Mouse (Mus musculus) mouse embryonic stem cell (cell line): ENCODE measurements around the gene Dph3.

Experiments used
- in situ Hi-C, 2 experiments: fragments of 300-500 bp; cut with MboI; formaldehyde crosslinking; loops; 1 replicate in 1 of 2; 3 replicates in 1 of 2; pipeline ENCODE4 v1.14.3; 2019 to 2020; ENCODE audit warnings: low sequenced_read_pairs in 2 of 2, low pct_unique_long_range_greater_than_20kb in 1 of 2, mixed read lengths in 1 of 2; ENCODE audit not compliant: unreplicated experiment in 1 of 2

Gene Dph3

GRCm38 (mm10) chr14:32050171-32050570, 35.4 kb downstream of the Dph3 start:
- in situ Hi-C loops, result loop anchor here in 1 of 2 experiments (25.0 kb wide), 1 partner anchor 88 kb away; no protein-coding TSS in a partner anchor

GRCm38 (mm10) chr14:32046357-32046756, 39.2 kb downstream of the Dph3 start:
- in situ Hi-C loops, result no loop called here

- in situ Hi-C loops, result no loop called here
Observed at GRCm38 (mm10) chr14:32042108-32042507, 43.4 kb downstream of the Dph3 start.

GRCm38 (mm10) chr14:32037661-32038252, 47.8 kb downstream of the Dph3 start:
- in situ Hi-C loops, result loop anchor here (10.0 kb wide), 2 partner anchors 243 to 383 kb away; no protein-coding TSS in a partner anchor

GRCm38 (mm10) chr14:32036482-32036881, 49.0 kb downstream of the Dph3 start:
- in situ Hi-C loops, result loop anchor here (10.0 kb wide), 2 partner anchors 242 to 382 kb away; no protein-coding TSS in a partner anchor

- in situ Hi-C loops, result loop anchor here (10.0 kb wide), 2 partner anchors 238 to 378 kb away; no protein-coding TSS in a partner anchor
Observed at GRCm38 (mm10) chr14:32032522-32032921, 53.0 kb downstream of the Dph3 start.
